Mouse (Mus musculus): ENCODE measurements around the gene Micu2. TPM values are rescaled to one million over a fixed set of nuclear protein-coding genes. Genes with fewer than 3 reads are reported as not detected.

The Micu2 gene
- polyA plus RNA-seq, 1 experiment from 2014 or later: 82.8 TPM

GRCm38 (mm10) chr14:57961861-57962260 lies 37.2 kb downstream of the Micu2 start:
- ATAC-seq (ENCODE audit: extremely low read depth, insufficient number of reproducible peaks, low FRiP score, low TSS enrichment): no peak
- Histone ChIP-seq H3K9ac (no peak overlapping the region), H3K27me3 (replicated peaks) (no peaks in the 10 kb centered on the region), H3K36me3 (peaks cover 8% of the 10 kb centered on the region; the same call in 1 of the 2 replicates), H3K4me1 (peaks cover 12% of the 10 kb centered on the region), H3K4me2 (no peak overlapping the region), H3K9me3 (no peaks in the 10 kb centered on the region), H3K27ac (replicated peaks) (no peak overlapping the region), H3K4me3 (no peak overlapping the region)
- 28% methylated on average over 4 of the region's 4 CpGs for WGBS

GRCm38 (mm10) chr14:57951089-57951488 lies 48.0 kb downstream of the Micu2 start:
- ATAC-seq (ENCODE audit: extremely low read depth, insufficient number of reproducible peaks, low FRiP score, low TSS enrichment): no peak
- Histone ChIP-seq H3K9ac (no peak overlapping the region), H3K27me3 (replicated peaks) (no peaks in the 10 kb centered on the region), H3K27ac (replicated peaks) (no peak overlapping the region), H3K36me3 (peaks cover 33% of the 10 kb centered on the region), H3K4me2 (no peak overlapping the region), H3K4me3 (no peak overlapping the region), H3K9me3 (no peaks in the 10 kb centered on the region), H3K4me1 (peaks cover 15% of the 10 kb centered on the region)
- 19% methylated on average over 2 of the region's 2 CpGs for whole genome bisulfite sequencing

GRCm38 (mm10) chr14:57945834-57946233 lies 53.2 kb downstream of the Micu2 start:
- Histone ChIP-seq H3K27ac (replicated peaks) (peak overlapping the region; percentile 65), H3K9ac (no peak overlapping the region), H3K9me3 (no peaks in the 10 kb centered on the region), H3K4me1 (peaks cover 16% of the 10 kb centered on the region), H3K4me3 (no peak overlapping the region), H3K36me3 (peaks cover 46% of the 10 kb centered on the region), H3K27me3 (replicated peaks) (no peaks in the 10 kb centered on the region), H3K4me2 (no peak overlapping the region)
- no peak; the same call in 1 of the 2 replicates for ATAC-seq (ENCODE audit: extremely low read depth, insufficient number of reproducible peaks, low FRiP score, low TSS enrichment)
- 41% methylated on average over 4 of the region's 4 CpGs for WGBS

GRCm38 (mm10) chr14:57937297-57937696 lies 61.8 kb downstream of the Micu2 start:
- Histone ChIP-seq H3K9ac (no peak overlapping the region), H3K36me3 (peaks cover 41% of the 10 kb centered on the region), H3K27me3 (replicated peaks) (no peaks in the 10 kb centered on the region), H3K4me1 (peaks cover 13% of the 10 kb centered on the region), H3K4me3 (no peak overlapping the region), H3K9me3 (no peaks in the 10 kb centered on the region), H3K4me2 (no peak overlapping the region), H3K27ac (replicated peaks) (no peak overlapping the region)
- no peak for ATAC-seq (ENCODE audit: extremely low read depth, insufficient number of reproducible peaks, low FRiP score, low TSS enrichment)
- 74% methylated on average over 6 of the region's 6 CpGs for WGBS

- Histone ChIP-seq H3K4me1 (peaks cover 13% of the 10 kb centered on the region), H3K36me3 (peaks cover 37% of the 10 kb centered on the region), H3K27me3 (replicated peaks) (no peaks in the 10 kb centered on the region), H3K4me3 (no peak overlapping the region), H3K9ac (no peak overlapping the region), H3K9me3 (no peaks in the 10 kb centered on the region), H3K4me2 (no peak overlapping the region), H3K27ac (replicated peaks) (no peak overlapping the region)
- ATAC-seq (ENCODE audit: extremely low read depth, insufficient number of reproducible peaks, low FRiP score, low TSS enrichment): no peak
- WGBS: 94% methylated on average over 13 of the region's 13 CpGs
Observed at GRCm38 (mm10) chr14:57934666-57935065, 64.4 kb downstream of the Micu2 start.

GRCm38 (mm10) chr14:57933608-57934007 lies 65.5 kb downstream of the Micu2 start:
- Histone ChIP-seq H3K27ac (replicated peaks) (no peak overlapping the region; the same call in 1 of the 2 replicates), H3K9ac (no peak overlapping the region), H3K4me3 (no peak overlapping the region), H3K27me3 (replicated peaks) (no peaks in the 10 kb centered on the region), H3K4me2 (no peak overlapping the region), H3K36me3 (peaks cover 39% of the 10 kb centered on the region), H3K4me1 (peaks cover 13% of the 10 kb centered on the region), H3K9me3 (no peaks in the 10 kb centered on the region)
- WGBS: 44% methylated on average over 7 of the region's 7 CpGs
- no peak for ATAC-seq (ENCODE audit: extremely low read depth, insufficient number of reproducible peaks, low FRiP score, low TSS enrichment)

- Histone ChIP-seq H3K4me3 (no peak overlapping the region), H3K36me3 (peaks cover 41% of the 10 kb centered on the region), H3K9ac (no peak overlapping the region), H3K27ac (replicated peaks) (no peak overlapping the region; the same call in 1 of the 2 replicates), H3K4me2 (no peak overlapping the region), H3K9me3 (no peaks in the 10 kb centered on the region), H3K4me1 (peaks cover 13% of the 10 kb centered on the region), H3K27me3 (replicated peaks) (no peaks in the 10 kb centered on the region)
- 37% methylated on average over 7 of the region's 7 CpGs for WGBS
- ATAC-seq (ENCODE audit: extremely low read depth, insufficient number of reproducible peaks, low FRiP score, low TSS enrichment): no peak
Observed at GRCm38 (mm10) chr14:57932881-57933443, 66.1 kb downstream of the Micu2 start.

- H3K9ac ChIP-seq: no peak overlapping the region
- H3K27ac ChIP-seq (replicated peaks): peak overlapping the region; percentile 82
- H3K4me2 ChIP-seq: peak overlapping the region; percentile 10; the same call in 1 of the 2 replicates
- no peak overlapping the region for H3K4me3 ChIP-seq
- H3K4me1 ChIP-seq: peaks cover 17% of the 10 kb centered on the region
- H3K36me3 ChIP-seq: peaks cover 70% of the 10 kb centered on the region
- ATAC-seq (ENCODE audit: extremely low read depth, insufficient number of reproducible peaks, low FRiP score, low TSS enrichment): no peak
- no peaks in the 10 kb centered on the region for H3K27me3 ChIP-seq (replicated peaks)
- 0 out of 2 replicates have a peak, but pooled peaks cover 6% of the 10 kb centered on the region for H3K9me3 ChIP-seq
- WGBS: 48% methylated on average over 10 of the region's 10 CpGs
Observed at GRCm38 (mm10) chr14:57921428-57922131, 77.5 kb downstream of the Micu2 start.

- Histone ChIP-seq H3K27me3 (replicated peaks) (no peaks in the 10 kb centered on the region), H3K4me1 (peaks cover 17% of the 10 kb centered on the region), H3K4me2 (0 out of 2 replicates have a peak overlapping the region, but pooled peaks have one; percentile 10), H3K27ac (replicated peaks) (peak overlapping the region; percentile 82), H3K36me3 (peaks cover 70% of the 10 kb centered on the region), H3K9me3 (0 out of 2 replicates have a peak, but pooled peaks cover 6% of the 10 kb centered on the region), H3K4me3 (no peak overlapping the region), H3K9ac (no peak overlapping the region)
- 49% methylated on average over 18 of the region's 18 CpGs for WGBS
- ATAC-seq (ENCODE audit: extremely low read depth, insufficient number of reproducible peaks, low FRiP score, low TSS enrichment): no peak
Observed at GRCm38 (mm10) chr14:57920568-57921310, 78.3 kb downstream of the Micu2 start.

GRCm38 (mm10) chr14:57919148-57919875 lies 79.8 kb downstream of the Micu2 start:
- no peak for ATAC-seq (ENCODE audit: extremely low read depth, insufficient number of reproducible peaks, low FRiP score, low TSS enrichment)
- Histone ChIP-seq H3K36me3 (peaks cover 71% of the 10 kb centered on the region), H3K4me3 (no peak overlapping the region), H3K4me2 (no peak overlapping the region), H3K4me1 (peaks cover 17% of the 10 kb centered on the region), H3K9ac (no peak overlapping the region), H3K27me3 (replicated peaks) (no peaks in the 10 kb centered on the region), H3K9me3 (0 out of 2 replicates have a peak, but pooled peaks cover 6% of the 10 kb centered on the region), H3K27ac (replicated peaks) (no peak overlapping the region)
- WGBS: 84% methylated on average over 17 of the region's 17 CpGs

- no peak for ATAC-seq (ENCODE audit: extremely low read depth, insufficient number of reproducible peaks, low FRiP score, low TSS enrichment)
- no peak overlapping the region for H3K27ac ChIP-seq (replicated peaks)
- H3K4me2 ChIP-seq: no peak overlapping the region
- 75% methylated on average over 6 of the region's 6 CpGs for WGBS
- H3K9ac ChIP-seq: no peak overlapping the region
- no peaks in the 10 kb centered on the region for H3K9me3 ChIP-seq
- no peaks in the 10 kb centered on the region; the same call in 1 of the 2 replicates for H3K4me1 ChIP-seq
- H3K36me3 ChIP-seq: peaks cover 50% of the 10 kb centered on the region
- no peaks in the 10 kb centered on the region for H3K27me3 ChIP-seq (replicated peaks)
- no peak overlapping the region for H3K4me3 ChIP-seq
Observed at GRCm38 (mm10) chr14:57915341-57915740, 83.7 kb downstream of the Micu2 start.

Measured in heart, embryonic 13.5 days (tissue).